Mouse (Mus musculus) erythroblast, adult 5-6 weeks (primary cell): ENCODE results near the gene Aass. TPM values are rescaled to one million over a fixed set of nuclear protein-coding genes. Genes with fewer than 3 reads are reported as not detected.

Experiments
- ATAC-seq: replicated peaks from 2 replicates; pipeline ENCODE4 v1.8.0; 2016; ENCODE audit warnings: moderate number of reproducible peaks, mild to moderate bottlenecking, moderate TSS enrichment, inconsistent platforms; ENCODE audit not compliant: poor library complexity, low FRiP score, severe bottlenecking
- total RNA-seq, 2 experiments: library from RNA; stranded (forward) in 1 of 2; stranded (reverse) in 1 of 2; fragments of 150-400 nt in 1 of 2; fragments of 200-764, 138-1000 nt in 1 of 2; gene quantifications; 2 replicates each; pipeline versions ENCODE4 v1.2.3 to v1.2.4; 2015 to 2017; ENCODE audit warnings: low replicate concordance in 2 of 2

Aass gene
- total RNA-seq, 2 experiments from 2014 or later = not detected

GRCm38 (mm10) chr6:23078273-23078672 lies 54.5 kb downstream of the Aass start:
- no peak for ATAC-seq

GRCm38 (mm10) chr6:23076060-23076459 lies 56.7 kb downstream of the Aass start:
- ATAC-seq = no peak

- no peak for ATAC-seq
These were observed 77.1 kb downstream of the Aass start for GRCm38 (mm10) chr6:23055734-23056133.

- ATAC-seq = no peak
These were observed 84.0 kb downstream of the Aass start for GRCm38 (mm10) chr6:23048836-23049235.

- no peak for ATAC-seq
These were observed 104.5 kb downstream of the Aass start for GRCm38 (mm10) chr6:23028251-23028650.

Other genes with a start within 250 kb of the Aass start
- gene Fezf1, start 115.4 kb upstream of the Aass start, total RNA-seq (2015; ENCODE audit: low replicate concordance) = not detected in 2 replicates
- gene Fezf1, start 115.4 kb upstream of the Aass start, total RNA-seq (2017; ENCODE audit: low replicate concordance) = not detected in 2 replicates